Mouse (Mus musculus) thymus, adult 2 months (tissue): ENCODE measurements at regions not wholly inside any gene's neighbourhood (a gene's known extent, or its start where the extent isn't known, plus 50 kb on each side); places are given as distances from the start of the nearest gene placed in this dataset.

Source experiments
- CTCF ChIP-seq: fragments of 200-500 bp; IDR thresholded peaks from 2 replicates; pipeline ENCODE4 v1.5.1; 2012; ENCODE audit warnings: mild to moderate bottlenecking, control low read depth, low read length, moderate library complexity, borderline replicate concordance; ENCODE audit not compliant: control insufficient read depth, poor library complexity, insufficient read depth; ENCODE audit errors: extremely low read depth
- POLR2A ChIP-seq: fragments of 200-500 bp; IDR thresholded peaks from 2 replicates; pipeline ENCODE4 v1.6.1; 2012; ENCODE audit warnings: mild to moderate bottlenecking, low read length, control low read depth, moderate library complexity; ENCODE audit not compliant: control insufficient read depth, poor library complexity, insufficient read depth; ENCODE audit errors: extremely low read depth

DNA sequence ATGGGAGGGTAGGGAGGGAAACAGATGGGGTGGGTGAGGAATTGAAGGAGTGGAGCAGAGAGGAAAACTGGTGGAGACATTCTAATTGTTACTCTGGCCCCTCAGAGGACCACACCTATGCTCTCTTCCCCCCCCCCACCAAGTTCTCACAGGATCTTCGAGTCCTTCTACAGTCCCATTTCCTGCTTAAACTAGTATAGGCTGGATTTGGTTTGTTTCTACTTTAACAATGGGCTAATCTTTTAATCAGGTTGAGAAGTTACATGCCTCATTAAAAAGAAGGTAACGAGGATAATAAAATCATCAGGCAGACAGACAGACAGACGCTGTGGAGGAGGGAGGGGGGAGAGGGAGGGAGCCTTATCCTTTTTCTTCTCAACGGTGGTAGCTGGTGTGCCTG, 167.7 kb upstream of the Prok2 start:
- TF ChIP-seq CTCF (no peak), POLR2A (no peak)
